Mouse (Mus musculus): Measurements from ENCODE around the gene Apopt1. TPM values are rescaled to one million over a fixed set of nuclear protein-coding genes. Genes with fewer than 3 reads are reported as not detected.

The Apopt1 gene
- total and polyA plus RNA-seq, 2 experiments = 24.3 to 78.4 TPM

DNA sequence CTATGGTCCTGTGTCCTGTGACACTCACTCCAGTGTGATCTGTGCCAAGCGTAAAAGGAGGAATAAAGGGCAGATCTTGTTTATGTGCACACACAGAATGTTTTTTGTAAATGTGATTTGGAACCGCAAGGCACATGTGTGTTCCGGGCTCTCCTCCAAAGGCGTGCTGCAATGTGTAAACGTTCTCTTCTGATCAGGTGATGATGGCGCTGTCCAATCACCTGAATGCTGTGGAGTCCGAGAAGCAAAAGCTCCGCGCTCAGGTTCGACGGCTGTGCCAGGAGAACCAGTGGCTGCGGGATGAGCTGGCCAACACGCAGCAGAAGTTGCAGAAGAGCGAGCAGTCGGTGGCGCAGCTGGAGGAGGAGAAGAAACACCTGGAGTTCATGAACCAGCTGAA is 61.1 kb downstream of the Apopt1 start:
- WGBS = 77% methylated on average over 16 of the region's 16 CpGs
- H3K79me2 ChIP-seq (ENCODE audit: control insufficient read depth, insufficient read depth, low read length) = peaks cover 8% of the 10 kb centered on the region; the same call in 1 of the 2 replicates
- no peak overlapping the region for H3K27ac ChIP-seq (replicated peaks; ENCODE audit: insufficient read depth, low read depth, low read length)
- H3K9ac ChIP-seq (ENCODE audit: low read depth, low read length) = no peak overlapping the region
- no peaks in the 10 kb centered on the region for H3K4me1 ChIP-seq (ENCODE audit: control insufficient read depth, insufficient read depth, low read length)
- H3K27me3 ChIP-seq (ENCODE audit: control insufficient read depth, insufficient read depth, low read length) = no peaks in the 10 kb centered on the region
- peak; percentile 79 for DNase-seq (ENCODE audit: extremely low read depth, low read depth, low spot score)
- TF ChIP-seq POLR2A (IDR thresholded peaks at IDR 0.05; ENCODE audit: extremely low read depth, insufficient read depth, low read length) (no peak), CTCF (IDR thresholded peaks at IDR 0.05; ENCODE audit: low read depth, low read length) (no peak)
- H3K36me3 ChIP-seq (ENCODE audit: control insufficient read depth, insufficient read depth, low read length) = peaks cover 41% of the 10 kb centered on the region
- no peak overlapping the region for H3K4me3 ChIP-seq (ENCODE audit: insufficient read depth, low read depth, low read length)

DNA sequence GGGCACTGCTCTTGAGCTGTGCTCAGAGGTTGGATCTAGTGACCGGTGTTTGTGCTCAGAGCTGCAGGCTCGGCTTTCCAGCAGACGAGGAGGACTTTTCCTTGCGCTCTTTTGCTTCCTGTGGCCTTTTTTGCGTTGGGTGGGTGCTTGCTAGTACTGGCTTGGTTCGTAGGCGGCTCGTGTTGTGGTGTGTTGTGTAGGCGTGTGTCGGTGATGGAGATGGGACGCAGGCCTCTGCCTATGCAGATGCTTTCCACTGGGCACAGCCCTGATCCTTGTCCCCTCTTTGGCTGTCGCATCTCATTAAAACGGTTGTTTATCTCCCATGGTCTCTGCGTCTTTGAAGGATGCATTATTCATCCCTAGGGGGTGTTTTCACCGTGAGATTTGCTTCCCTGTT is 61.8 kb downstream of the Apopt1 start:
- no peak overlapping the region for H3K4me3 ChIP-seq (ENCODE audit: insufficient read depth, low read depth, low read length)
- peaks cover 5% of the 10 kb centered on the region; the same call in 1 of the 2 replicates for H3K79me2 ChIP-seq (ENCODE audit: control insufficient read depth, insufficient read depth, low read length)
- peaks cover 42% of the 10 kb centered on the region for H3K36me3 ChIP-seq (ENCODE audit: control insufficient read depth, insufficient read depth, low read length)
- H3K27me3 ChIP-seq (ENCODE audit: control insufficient read depth, insufficient read depth, low read length) = no peaks in the 10 kb centered on the region
- 93% methylated on average over 15 of the region's 15 CpGs for WGBS
- H3K9ac ChIP-seq (ENCODE audit: low read depth, low read length) = no peak overlapping the region
- H3K27ac ChIP-seq (replicated peaks; ENCODE audit: insufficient read depth, low read depth, low read length) = no peak overlapping the region
- no peaks in the 10 kb centered on the region for H3K4me1 ChIP-seq (ENCODE audit: control insufficient read depth, insufficient read depth, low read length)
- no peak for TF ChIP-seq POLR2A (IDR thresholded peaks at IDR 0.05; ENCODE audit: extremely low read depth, insufficient read depth, low read length)
- TF ChIP-seq CTCF (IDR thresholded peaks at IDR 0.05; ENCODE audit: low read depth, low read length) = no peak
- no peak for DNase-seq (ENCODE audit: extremely low read depth, low read depth, low spot score)

DNA sequence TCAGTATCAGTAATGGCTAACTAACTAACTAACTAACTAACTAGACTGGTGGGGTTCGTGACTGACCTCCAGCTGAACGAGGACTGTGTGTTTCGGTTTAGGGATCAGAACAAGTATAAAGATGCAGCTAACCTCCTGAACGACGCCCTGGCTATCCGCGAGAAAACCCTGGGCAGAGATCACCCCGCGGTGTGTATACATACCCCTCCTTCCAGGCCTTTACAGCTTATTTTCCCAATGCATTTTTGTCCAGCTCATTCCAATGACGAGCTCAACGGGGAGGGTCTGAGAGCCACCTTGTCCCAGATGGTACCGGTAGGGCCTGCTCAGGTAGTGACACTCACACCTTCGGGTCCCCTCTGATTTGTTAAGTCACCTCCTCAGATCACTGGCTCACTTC is 64.9 kb downstream of the Apopt1 start:
- no peaks in the 10 kb centered on the region for H3K27me3 ChIP-seq (ENCODE audit: control insufficient read depth, insufficient read depth, low read length)
- H3K27ac ChIP-seq (replicated peaks; ENCODE audit: insufficient read depth, low read depth, low read length) = no peak overlapping the region
- H3K9ac ChIP-seq (ENCODE audit: low read depth, low read length) = no peak overlapping the region
- TF ChIP-seq CTCF (IDR thresholded peaks at IDR 0.05; ENCODE audit: low read depth, low read length) (no peak), POLR2A (IDR thresholded peaks at IDR 0.05; ENCODE audit: extremely low read depth, insufficient read depth, low read length) (no peak)
- H3K36me3 ChIP-seq (ENCODE audit: control insufficient read depth, insufficient read depth, low read length) = peaks cover 51% of the 10 kb centered on the region
- DNase-seq (ENCODE audit: extremely low read depth, low read depth, low spot score) = no peak
- no peak overlapping the region for H3K4me3 ChIP-seq (ENCODE audit: insufficient read depth, low read depth, low read length)
- H3K79me2 ChIP-seq (ENCODE audit: control insufficient read depth, insufficient read depth, low read length) = peaks cover 3% of the 10 kb centered on the region; the same call in 1 of the 2 replicates
- no peaks in the 10 kb centered on the region for H3K4me1 ChIP-seq (ENCODE audit: control insufficient read depth, insufficient read depth, low read length)
- 83% methylated on average over 13 of the region's 13 CpGs for WGBS

DNA sequence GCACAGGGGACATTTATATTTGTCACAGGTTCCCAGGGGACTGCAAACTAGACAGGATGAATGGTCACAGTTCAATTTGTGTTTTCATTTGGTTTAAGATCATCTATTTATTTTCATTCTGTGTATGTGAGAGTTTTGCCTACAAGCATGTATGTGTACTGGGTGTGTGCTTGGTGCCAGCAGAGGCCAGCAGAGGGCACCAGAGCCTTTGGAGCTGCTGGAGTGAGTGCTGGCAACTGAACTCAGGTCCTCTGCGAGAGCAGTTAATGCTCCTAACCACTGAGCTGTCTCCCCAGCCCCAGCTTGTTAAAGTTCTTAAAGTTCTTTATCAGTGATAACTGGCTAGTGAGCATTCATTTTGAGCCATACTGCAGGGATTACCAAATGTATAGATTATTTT is 66.5 kb downstream of the Apopt1 start:
- H3K36me3 ChIP-seq (ENCODE audit: control insufficient read depth, insufficient read depth, low read length) = peaks cover 53% of the 10 kb centered on the region
- no peaks in the 10 kb centered on the region for H3K27me3 ChIP-seq (ENCODE audit: control insufficient read depth, insufficient read depth, low read length)
- H3K9ac ChIP-seq (ENCODE audit: low read depth, low read length) = no peak overlapping the region
- H3K4me3 ChIP-seq (ENCODE audit: insufficient read depth, low read depth, low read length) = no peak overlapping the region
- no peaks in the 10 kb centered on the region for H3K4me1 ChIP-seq (ENCODE audit: control insufficient read depth, insufficient read depth, low read length)
- no peak overlapping the region for H3K27ac ChIP-seq (replicated peaks; ENCODE audit: insufficient read depth, low read depth, low read length)
- peak; percentile 68 for TF ChIP-seq CTCF (IDR thresholded peaks at IDR 0.05; ENCODE audit: low read depth, low read length)
- TF ChIP-seq POLR2A (IDR thresholded peaks at IDR 0.05; ENCODE audit: extremely low read depth, insufficient read depth, low read length) = no peak
- DNase-seq (ENCODE audit: extremely low read depth, low read depth, low spot score) = no peak
- peaks cover 3% of the 10 kb centered on the region; the same call in 1 of the 2 replicates for H3K79me2 ChIP-seq (ENCODE audit: control insufficient read depth, insufficient read depth, low read length)
- 97% methylated on average over 1 of the region's 1 CpGs for WGBS

DNA sequence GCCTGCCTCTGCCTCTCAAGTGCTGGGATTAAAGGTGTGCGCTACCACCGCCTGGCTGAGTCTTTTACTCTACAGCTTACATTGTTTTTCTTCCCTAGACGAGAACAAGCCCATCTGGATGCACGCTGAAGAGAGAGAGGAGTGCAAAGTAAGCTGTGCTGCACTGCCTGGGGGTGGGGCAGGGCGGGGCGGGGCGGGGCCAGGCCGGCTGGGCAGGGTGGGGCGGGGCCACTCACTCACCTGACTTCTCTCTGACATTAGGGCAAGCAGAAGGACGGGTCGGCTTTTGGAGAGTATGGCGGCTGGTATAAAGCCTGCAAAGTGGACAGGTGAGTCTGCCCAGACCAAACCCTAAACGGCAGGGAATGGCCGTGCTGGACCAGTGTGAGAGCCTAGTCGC is 72.1 kb downstream of the Apopt1 start:
- 82% methylated on average over 15 of the region's 15 CpGs for WGBS
- H3K27me3 ChIP-seq (ENCODE audit: control insufficient read depth, insufficient read depth, low read length) = no peaks in the 10 kb centered on the region
- peaks cover 24% of the 10 kb centered on the region for H3K36me3 ChIP-seq (ENCODE audit: control insufficient read depth, insufficient read depth, low read length)
- no peak overlapping the region for H3K4me3 ChIP-seq (ENCODE audit: insufficient read depth, low read depth, low read length)
- peaks cover 12% of the 10 kb centered on the region for H3K4me1 ChIP-seq (ENCODE audit: control insufficient read depth, insufficient read depth, low read length)
- no peak for DNase-seq (ENCODE audit: extremely low read depth, low read depth, low spot score)
- TF ChIP-seq CTCF (IDR thresholded peaks at IDR 0.05; ENCODE audit: low read depth, low read length) = no peak
- no peak overlapping the region for H3K27ac ChIP-seq (replicated peaks; ENCODE audit: insufficient read depth, low read depth, low read length)
- no peaks in the 10 kb centered on the region for H3K79me2 ChIP-seq (ENCODE audit: control insufficient read depth, insufficient read depth, low read length)
- H3K9ac ChIP-seq (ENCODE audit: low read depth, low read length) = no peak overlapping the region

DNA sequence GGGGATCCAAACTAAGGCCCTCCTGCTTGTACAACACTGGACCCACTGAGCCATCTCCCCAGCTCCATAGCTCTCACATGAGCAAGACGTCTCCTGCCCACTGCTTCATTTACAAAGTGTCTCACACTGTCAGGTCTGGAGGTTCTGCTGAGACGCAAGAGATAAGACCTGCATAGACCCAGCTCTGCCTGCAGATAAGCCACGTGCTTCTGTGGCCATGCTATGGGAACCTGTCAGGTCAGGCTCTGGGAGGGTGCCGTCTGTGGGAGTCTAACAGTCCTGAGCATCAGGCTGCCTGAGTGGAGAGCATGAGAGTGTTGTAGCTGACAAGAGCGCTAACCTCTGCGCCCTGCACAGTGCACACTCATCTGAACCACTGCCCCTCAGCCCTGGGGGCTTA is 74.0 kb downstream of the Apopt1 start:
- TF ChIP-seq CTCF (IDR thresholded peaks at IDR 0.05; ENCODE audit: low read depth, low read length) (no peak), POLR2A (IDR thresholded peaks at IDR 0.05; ENCODE audit: extremely low read depth, insufficient read depth, low read length) (no peak)
- H3K36me3 ChIP-seq (ENCODE audit: control insufficient read depth, insufficient read depth, low read length) = peaks cover 16% of the 10 kb centered on the region
- no peak overlapping the region for H3K4me3 ChIP-seq (ENCODE audit: insufficient read depth, low read depth, low read length)
- no peaks in the 10 kb centered on the region for H3K27me3 ChIP-seq (ENCODE audit: control insufficient read depth, insufficient read depth, low read length)
- H3K4me1 ChIP-seq (ENCODE audit: control insufficient read depth, insufficient read depth, low read length) = peaks cover 19% of the 10 kb centered on the region
- peaks cover 2% of the 10 kb centered on the region; the same call in 1 of the 2 replicates for H3K79me2 ChIP-seq (ENCODE audit: control insufficient read depth, insufficient read depth, low read length)
- H3K9ac ChIP-seq (ENCODE audit: low read depth, low read length) = no peak overlapping the region
- no peak for DNase-seq (ENCODE audit: extremely low read depth, low read depth, low spot score)
- no peak overlapping the region for H3K27ac ChIP-seq (replicated peaks; ENCODE audit: insufficient read depth, low read depth, low read length)
- WGBS = 93% methylated on average over 6 of the region's 6 CpGs

Data from liver, adult 2 months (tissue).